Mouse (Mus musculus) 416B (cell line): ENCODE results near the gene Ifna15.
"Not testable (repeated sequence)": the region's sequence is repeated elsewhere in the genome, so short reads cannot be mapped to it uniquely, and the experiment has no call there.

Source experiments
- DNase-seq: peaks from one replicate; pipeline ENCODE4 v3.0.0; 2011; ENCODE audit warnings: low read depth

Gene Ifna15

DNA sequence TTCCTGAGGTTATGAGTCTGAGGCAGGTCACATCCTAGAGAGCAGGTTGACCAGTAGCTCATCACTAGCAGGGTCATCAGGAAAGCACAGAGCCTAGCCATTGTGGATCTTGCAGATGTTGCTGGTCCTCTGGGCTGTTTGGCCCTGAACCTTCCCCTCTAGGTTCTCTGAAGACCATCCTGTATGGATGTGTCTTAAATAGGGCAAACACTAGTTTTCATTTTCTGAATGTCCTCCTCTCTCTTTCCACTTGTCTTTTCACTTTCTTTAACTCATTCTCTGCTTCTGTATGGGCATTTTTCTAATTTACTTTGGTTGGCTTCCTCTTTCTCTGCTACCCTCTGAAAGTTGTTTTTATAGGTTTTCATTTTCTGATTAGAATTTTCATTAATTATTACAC is at the start of gene Ifna15:
Gene Ifna15 (minus strand): TSS at position 101 of the 400 bp plus-strand sequence.
- not testable (repeated sequence) for DNase-seq

- no peak for DNase-seq
Measured at GRCm38 (mm10) chr4:88603276-88603675, 45.2 kb upstream of the Ifna15 start, which contains the start of gene Ifna12. TSS of gene Ifna12 (minus strand) at chr4:88603376.

GRCm38 (mm10) chr4:88592285-88592684 is 34.2 kb upstream of the Ifna15 start, which contains the start of gene Ifna9:
TSS of gene Ifna9 (minus strand) at chr4:88592385.
- DNase-seq = no peak

DNA sequence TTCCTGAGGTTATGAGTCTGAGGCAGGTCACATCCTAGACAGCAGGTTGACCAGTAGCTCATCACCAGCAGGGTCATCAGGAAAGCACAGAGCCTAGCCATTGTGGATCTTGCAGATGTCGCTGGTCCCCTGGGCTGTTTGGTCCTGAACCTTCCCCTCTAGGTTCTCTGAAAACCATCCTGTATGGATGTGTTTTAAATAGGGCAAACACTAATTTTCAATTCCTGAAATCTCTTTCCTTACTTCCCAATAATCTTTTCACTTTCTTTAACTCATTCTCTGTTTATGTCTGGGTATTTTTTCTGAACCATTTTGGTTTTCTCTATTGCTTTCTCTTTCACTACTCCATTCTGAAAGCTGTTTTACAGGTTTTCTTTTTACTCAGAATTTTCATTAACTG is 13.7 kb upstream of the Ifna15 start, which contains the start of gene Ifna14:
Gene Ifna14 (minus strand): TSS at position 101 of the 400 bp plus-strand sequence.
- no peak for DNase-seq

DNA sequence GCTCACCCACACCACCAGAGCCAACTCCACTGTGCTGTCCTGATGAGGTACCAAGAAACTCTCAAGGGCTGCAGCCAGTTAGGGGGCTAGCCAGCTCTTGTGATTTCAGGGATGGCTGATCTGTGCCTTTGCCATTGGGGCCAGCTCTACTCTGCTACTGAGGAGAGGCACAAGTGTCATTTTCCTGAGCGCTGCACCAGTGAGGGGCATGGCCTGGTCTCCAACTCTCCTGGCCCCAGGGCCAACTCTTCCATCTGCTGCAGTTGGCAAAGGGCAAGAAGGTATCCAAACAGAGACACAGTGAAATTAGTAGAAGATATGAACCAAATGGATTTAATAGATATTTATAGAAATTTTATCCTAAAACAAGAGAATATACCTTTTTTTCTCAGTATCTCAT is 3.7 kb upstream of the Ifna15 start:
- DNase-seq = no peak

DNA sequence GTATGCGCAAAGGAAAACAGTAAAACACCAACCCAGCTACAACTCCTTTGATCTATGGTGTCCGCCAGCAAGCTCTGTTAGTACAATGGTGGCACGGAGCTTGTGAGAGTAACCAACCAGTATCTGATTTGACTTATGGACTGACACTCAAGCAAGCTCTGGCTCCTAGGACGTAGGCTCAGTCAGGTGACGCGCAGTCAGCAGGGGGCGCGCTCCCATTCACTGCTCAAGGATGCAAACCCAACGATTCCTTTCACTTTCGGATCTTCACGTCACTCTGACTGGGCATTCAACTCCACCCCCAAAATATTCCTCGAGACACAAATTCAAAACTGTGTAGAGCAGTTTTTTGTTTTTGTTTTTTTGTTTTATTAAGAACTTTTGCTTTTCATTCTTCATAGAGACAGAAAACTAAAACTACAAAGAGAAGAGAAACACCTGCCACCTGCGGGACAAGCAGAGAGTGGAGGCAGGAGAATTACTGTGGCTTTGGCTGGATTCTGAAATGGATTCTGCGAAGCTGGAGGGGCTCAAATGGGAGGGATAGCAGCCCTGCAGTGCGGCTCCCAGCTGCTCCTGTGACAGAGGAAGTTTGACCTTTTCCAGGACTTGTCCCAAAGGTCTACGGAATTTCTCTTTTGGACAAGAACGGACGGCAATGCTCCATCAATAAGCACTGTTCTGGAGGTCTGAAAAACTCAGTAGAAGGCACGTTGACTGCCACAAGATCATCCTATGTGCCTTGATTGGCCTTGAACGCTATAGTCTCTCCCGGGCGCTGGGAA is 7.7 kb downstream of the Ifna15 start:
- DNase-seq = peak; percentile 92

DNA sequence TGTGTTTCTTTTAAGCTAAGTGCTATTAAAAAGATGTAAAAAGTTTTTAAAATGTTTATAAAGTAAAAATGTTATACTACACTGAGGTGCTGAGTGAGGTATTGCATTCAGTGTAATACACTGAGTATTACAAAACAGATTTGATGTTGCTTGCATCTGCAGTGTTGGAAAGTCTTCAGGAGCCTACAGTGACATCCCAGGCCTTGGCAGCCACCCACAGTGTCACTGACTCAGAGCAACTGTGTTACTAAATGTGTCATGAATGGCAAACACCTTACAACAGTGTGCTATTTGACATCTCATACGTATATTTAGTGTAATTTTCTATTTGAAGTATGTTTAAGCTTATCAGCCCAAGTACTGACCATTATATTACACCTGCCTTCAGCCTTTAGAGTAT is 10.1 kb downstream of the Ifna15 start:
- DNase-seq = no peak

DNA sequence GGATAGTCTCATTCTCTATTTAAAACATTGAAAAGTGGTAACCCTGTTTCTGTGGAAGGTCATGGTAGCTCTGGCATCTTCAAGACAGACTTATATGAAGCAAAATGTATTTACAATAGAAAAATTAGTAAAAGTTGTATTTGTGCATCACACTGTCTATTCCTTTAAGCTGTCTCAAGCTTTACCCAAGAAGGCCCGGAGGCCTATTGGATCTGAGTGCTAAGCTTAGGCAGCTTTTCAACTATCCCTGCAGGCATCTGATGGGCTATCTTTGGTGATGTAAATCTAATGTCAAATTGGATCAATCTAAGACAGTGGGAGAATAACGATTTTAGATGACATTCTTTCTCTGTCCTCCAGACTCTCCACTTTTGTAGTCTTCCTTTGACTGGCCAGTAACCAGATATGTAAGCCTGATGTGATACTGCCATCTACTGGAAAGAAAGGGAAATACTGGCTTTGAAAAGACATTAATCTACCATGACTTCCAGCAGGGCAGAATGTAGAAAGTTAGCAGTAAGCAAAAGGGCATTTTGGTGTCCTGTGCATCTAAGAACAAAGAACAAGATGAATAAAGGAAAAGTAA is 14.3 kb downstream of the Ifna15 start:
- peak; percentile 85 for DNase-seq

- DNase-seq = peak; percentile 91
Measured at GRCm38 (mm10) chr4:88537328-88537727, 20.7 kb downstream of the Ifna15 start.

- no peak for DNase-seq
Measured at GRCm38 (mm10) chr4:88536640-88537039, 21.4 kb downstream of the Ifna15 start.

- DNase-seq = no peak
Measured at GRCm38 (mm10) chr4:88535742-88536141, 22.3 kb downstream of the Ifna15 start.

- DNase-seq = no peak
Measured at GRCm38 (mm10) chr4:88534903-88535302, 23.1 kb downstream of the Ifna15 start.

DNA sequence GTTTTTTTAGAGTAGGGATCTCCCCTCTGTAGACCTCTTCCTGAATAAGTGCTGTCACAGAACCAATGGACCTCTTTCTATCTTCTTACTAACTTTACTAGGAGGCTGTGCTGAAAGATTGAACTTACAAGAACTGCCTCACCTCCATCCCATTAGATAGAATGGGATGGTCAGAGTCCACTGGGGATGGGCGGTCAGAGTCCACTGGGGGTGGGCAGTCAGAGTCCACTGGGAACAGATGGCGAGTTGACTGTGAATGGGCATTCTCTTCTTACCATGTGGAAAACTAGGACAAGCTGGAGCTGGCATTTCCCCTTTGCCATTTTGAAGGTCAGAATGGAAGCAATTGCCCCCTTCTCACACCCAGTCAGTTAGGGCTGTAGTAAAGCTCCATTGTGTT is 24.5 kb downstream of the Ifna15 start:
- no peak for DNase-seq

DNA sequence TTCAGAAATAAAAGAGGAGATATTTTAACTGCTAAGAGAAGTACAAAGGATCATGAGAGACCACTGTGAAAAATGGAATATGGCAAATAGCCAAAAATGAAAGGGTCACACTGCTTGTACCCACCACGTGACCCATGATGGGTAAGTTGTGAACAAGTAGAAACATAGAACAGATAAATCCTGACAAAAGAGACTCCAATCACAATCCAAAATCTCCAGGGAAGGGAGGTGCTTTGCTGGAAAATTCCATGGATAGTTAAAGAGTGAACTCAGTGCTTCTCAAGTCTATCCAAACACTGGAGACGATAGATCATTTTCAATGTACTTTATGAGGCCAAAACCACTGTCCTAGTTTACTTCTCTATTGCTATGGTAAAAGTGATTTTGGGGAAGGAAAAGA is 27.2 kb downstream of the Ifna15 start:
- no peak for DNase-seq

- no peak for DNase-seq
Measured at GRCm38 (mm10) chr4:88530271-88530670, 27.8 kb downstream of the Ifna15 start.

- no peak for DNase-seq
Measured at GRCm38 (mm10) chr4:88526379-88527049, 31.5 kb downstream of the Ifna15 start.

- DNase-seq = no peak
Measured at GRCm38 (mm10) chr4:88525393-88525792, 32.7 kb downstream of the Ifna15 start.

- peak; percentile 60 for DNase-seq
Measured at GRCm38 (mm10) chr4:88523241-88523640, 34.8 kb downstream of the Ifna15 start.

GRCm38 (mm10) chr4:88522674-88523073 is 35.4 kb downstream of the Ifna15 start, which contains the start of gene Ifnb1:
TSS of gene Ifnb1 (minus strand) at chr4:88522774.
- no peak for DNase-seq

- DNase-seq = no peak
Measured at GRCm38 (mm10) chr4:88517957-88518356, 40.1 kb downstream of the Ifna15 start.

- peak; percentile 94 for DNase-seq
Measured at GRCm38 (mm10) chr4:88515711-88516211, 42.3 kb downstream of the Ifna15 start.

DNA sequence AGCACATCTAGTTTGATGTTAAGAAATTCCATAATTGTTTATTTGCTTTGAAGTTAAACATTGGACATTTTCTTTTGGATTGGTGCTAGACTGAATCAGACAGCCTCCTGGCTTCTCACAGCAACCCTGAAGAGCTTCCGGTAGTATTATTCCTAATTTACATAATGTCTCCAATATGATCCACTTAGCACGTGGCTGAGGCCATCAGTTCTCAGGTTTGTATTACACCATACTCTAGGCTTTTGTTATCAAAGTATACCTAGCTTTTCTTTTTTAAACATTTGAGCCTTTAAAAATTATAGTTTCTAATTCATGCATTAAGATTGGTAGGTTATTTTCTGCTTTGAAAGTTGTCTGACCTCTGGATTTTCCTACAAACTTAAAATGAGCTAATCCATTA is 42.8 kb downstream of the Ifna15 start:
- DNase-seq = peak; percentile 78

DNA sequence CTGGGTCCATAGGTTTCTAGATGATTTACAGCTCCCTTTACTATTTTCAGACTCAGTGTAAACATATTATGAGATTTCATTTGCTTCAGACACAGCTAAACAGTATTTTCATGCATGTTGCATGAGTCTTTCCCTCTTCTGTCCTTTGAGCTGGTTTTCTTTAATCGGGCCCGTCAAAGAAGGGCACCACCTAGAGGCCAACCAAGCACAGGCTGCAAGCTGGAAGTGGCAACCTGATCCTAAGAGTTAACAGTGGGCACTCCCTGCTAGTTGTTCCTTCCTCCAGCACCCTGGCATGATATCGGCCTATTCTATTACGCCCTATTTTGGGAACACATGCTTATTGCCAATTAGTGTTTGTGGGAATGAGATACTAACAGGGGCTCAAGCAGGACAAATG is 43.6 kb downstream of the Ifna15 start:
- peak; percentile 84 for DNase-seq
